Mouse (Mus musculus): ENCODE data around the gene Hcn2. TPM values are rescaled to one million over a fixed set of nuclear protein-coding genes. Genes with fewer than 3 reads are reported as not detected.

The Hcn2 gene
- total RNA-seq, 4 experiments from 2014 or later: 162 to 182 (median 166) TPM

- no peak for DNase-seq (ENCODE audit: low spot score in 2 of 2)
Measured at GRCm38 (mm10) chr10:79772320-79772719, 55.9 kb downstream of the Hcn2 start.

- DNase-seq (ENCODE audit: low spot score in 2 of 2): no peak
Measured at GRCm38 (mm10) chr10:79773208-79773607, 56.8 kb downstream of the Hcn2 start.

- no peak for DNase-seq (ENCODE audit: low spot score in 2 of 2)
Measured at GRCm38 (mm10) chr10:79774486-79775279, 58.2 kb downstream of the Hcn2 start.

GRCm38 (mm10) chr10:79777103-79777531 is 60.7 kb downstream of the Hcn2 start, which contains the start of gene Fstl3:
Fstl3 (plus strand) TSS chr10:79777272.
- DNase-seq (ENCODE audit: low spot score in 2 of 2): no peak

GRCm38 (mm10) chr10:79778006-79778405 is 61.6 kb downstream of the Hcn2 start:
- no peak for DNase-seq (ENCODE audit: low spot score in 2 of 2)

GRCm38 (mm10) chr10:79779193-79779592 is 62.8 kb downstream of the Hcn2 start:
- DNase-seq (ENCODE audit: low spot score in 2 of 2): no peak

- peak; percentile 97 to 99 for DNase-seq (ENCODE audit: low spot score in 2 of 2)
Measured at GRCm38 (mm10) chr10:79779784-79780663, 63.6 kb downstream of the Hcn2 start.

- no peak for DNase-seq (ENCODE audit: low spot score in 2 of 2)
Measured at GRCm38 (mm10) chr10:79780664-79781015, 64.2 kb downstream of the Hcn2 start.

- no peak for DNase-seq (ENCODE audit: low spot score in 2 of 2)
Measured at GRCm38 (mm10) chr10:79781139-79781538, 64.7 kb downstream of the Hcn2 start.

GRCm38 (mm10) chr10:79781956-79782355 is 65.5 kb downstream of the Hcn2 start:
- no peak for DNase-seq (ENCODE audit: low spot score in 2 of 2)

GRCm38 (mm10) chr10:79783050-79783449 is 66.6 kb downstream of the Hcn2 start:
- DNase-seq (ENCODE audit: low spot score in 2 of 2): no peak

- no peak for DNase-seq (ENCODE audit: low spot score in 2 of 2)
Measured at GRCm38 (mm10) chr10:79783920-79784800, 67.7 kb downstream of the Hcn2 start.

Other genes with a start within 250 kb of the Hcn2 start
- gene Vmn2r83, start 247.9 kb upstream of the Hcn2 start, total RNA-seq (2022): not detected
- gene Plpp2, start 182.8 kb upstream of the Hcn2 start, total RNA-seq (2022): 1 to 10 TPM; 4.8 to 6.3 (median 6.1) TPM
- gene Mier2, start 161.4 kb upstream of the Hcn2 start, total RNA-seq (2022): 10 to 100 TPM; 43.1 to 48.8 (median 47.9) TPM
- gene Theg, start 129.3 kb upstream of the Hcn2 start, total RNA-seq (2022): 1 to 10 TPM in 1 of 4 experiments, under 1 TPM in 3; 0.33 to 1.3 (median 0.90) TPM
- 10 to 100 TPM; 16.1 to 18.6 (median 17.1) TPM for gene C2cd4c, start 102.6 kb upstream of the Hcn2 start, total RNA-seq (2022)
- 10 to 100 TPM; 40.2 to 48.4 (median 43.4) TPM for gene Shc2, start 78.7 kb upstream of the Hcn2 start, total RNA-seq (2022)
- gene Odf3l2, start 70.9 kb upstream of the Hcn2 start, total RNA-seq (2022): under 1 TPM; 0.42 to 0.70 (median 0.47) TPM
- under 1 TPM in 1 of 4 experiments, not detected in 3; 0.35 TPM for gene Madcam1, start 52.1 kb upstream of the Hcn2 start, total RNA-seq (2022)
- gene Tpgs1, start 47.3 kb upstream of the Hcn2 start, total RNA-seq (2022): 10 to 100 TPM; 65.1 to 74.5 (median 69.8) TPM
- 10 to 100 TPM; 65.7 to 72.5 (median 70.4) TPM for gene Cdc34, start 34.4 kb upstream of the Hcn2 start, total RNA-seq (2022)
- gene Gzmm, start 27.6 kb upstream of the Hcn2 start, total RNA-seq (2022): 1 to 10 TPM; 2.2 to 3.6 (median 3.2) TPM
- 100 to 1,000 TPM; 545 to 609 (median 570) TPM for gene Bsg, start 12.1 kb upstream of the Hcn2 start, total RNA-seq (2022)
- 10 to 100 TPM; 47.9 to 56.7 (median 51.6) TPM for gene Polrmt, start 29.9 kb downstream of the Hcn2 start, total RNA-seq (2022)
- gene Fgf22, start 38.4 kb downstream of the Hcn2 start, total RNA-seq (2022): 1 to 10 TPM; 4.7 to 5.9 (median 5.8) TPM
- gene Rnf126, start 50.3 kb downstream of the Hcn2 start, total RNA-seq (2022): 10 to 100 TPM; 76.8 to 92.1 (median 86.8) TPM
- gene Fstl3, start 60.6 kb downstream of the Hcn2 start, total RNA-seq (2022): 1 to 10 TPM; 2.5 to 3.6 (median 2.7) TPM
- under 1 TPM; 0.14 to 0.63 (median 0.39) TPM for gene Prss57, start 74.3 kb downstream of the Hcn2 start, total RNA-seq (2022)
- 100 to 1,000 TPM; 265 to 281 (median 267) TPM for gene Palm, start 76.9 kb downstream of the Hcn2 start, total RNA-seq (2022)
- gene Misp, start 104.4 kb downstream of the Hcn2 start, total RNA-seq (2022): under 1 TPM; 0.32 to 0.89 (median 0.54) TPM
- gene Ptbp1, start 137.8 kb downstream of the Hcn2 start, total RNA-seq (2022): 10 to 100 TPM; 59.3 to 67.3 (median 63.6) TPM
- gene Prtn3, start 157.8 kb downstream of the Hcn2 start, total RNA-seq (2022): 1 to 10 TPM; 2.4 to 3.2 (median 2.7) TPM
- 10 to 100 TPM; 49.7 to 56.0 (median 52.7) TPM for gene Plppr3, start 158.0 kb downstream of the Hcn2 start, total RNA-seq (2022)
- not detected for gene Elane, start 169.6 kb downstream of the Hcn2 start, total RNA-seq (2022)
- not detected for gene Cfd, start 174.2 kb downstream of the Hcn2 start, total RNA-seq (2022)
- 10 to 100 TPM; 51.9 to 68.0 (median 61.4) TPM for gene Med16, start 192.3 kb downstream of the Hcn2 start, total RNA-seq (2022)
- not detected for gene Gm26602, start 194.2 kb downstream of the Hcn2 start, total RNA-seq (2022)
- gene Kiss1r, start 200.3 kb downstream of the Hcn2 start, total RNA-seq (2022): 1 to 10 TPM; 5.8 to 8.3 (median 6.4) TPM
- 100 to 1,000 TPM; 312 to 357 (median 346) TPM for gene R3hdm4, start 204.6 kb downstream of the Hcn2 start, total RNA-seq (2022)
- 1 to 10 TPM; 5.0 to 7.8 (median 7.5) TPM for gene Arid3a, start 210.4 kb downstream of the Hcn2 start, total RNA-seq (2022)
- 10 to 100 TPM; 38.5 to 48.2 (median 44.6) TPM for gene Wdr18, start 243.5 kb downstream of the Hcn2 start, total RNA-seq (2022)